Mouse (Mus musculus) heart, postnatal 4 days (tissue): ENCODE measurements at regions not wholly inside any gene's neighbourhood (a gene's known extent, or its start where the extent isn't known, plus 50 kb on each side); places are given as distances from the start of the nearest gene placed in this dataset.

ENCODE experiments used
- DNase-seq: peaks from one replicate; pipeline ENCODE4 v3.0.0; 2021

- DNase-seq, result no peak
Observed at GRCm38 (mm10) chr8:35189695-35190094, 575.9 kb upstream of the Gm19410 start.

- DNase-seq, result no peak
Observed at GRCm38 (mm10) chr8:35192515-35192914, 573.1 kb upstream of the Gm19410 start.

GRCm38 (mm10) chr8:35193771-35194170, 571.8 kb upstream of the Gm19410 start:
- DNase-seq, result peak; percentile 52

GRCm38 (mm10) chr8:35196189-35196588, 569.4 kb upstream of the Gm19410 start:
- no peak for DNase-seq

GRCm38 (mm10) chr8:35198766-35199165, 566.8 kb upstream of the Gm19410 start:
- DNase-seq, result no peak

- DNase-seq, result no peak
Observed at GRCm38 (mm10) chr8:35201416-35201815, 564.2 kb upstream of the Gm19410 start.

- no peak for DNase-seq
Observed at GRCm38 (mm10) chr8:35204971-35205370, 560.6 kb upstream of the Gm19410 start.

GRCm38 (mm10) chr8:35205536-35205935, 560.1 kb upstream of the Gm19410 start:
- DNase-seq, result peak; percentile 82

GRCm38 (mm10) chr8:35206271-35206670, 559.3 kb upstream of the Gm19410 start:
- DNase-seq, result peak; percentile 67

- DNase-seq, result no peak
Observed at GRCm38 (mm10) chr8:35208357-35208756, 557.2 kb upstream of the Gm19410 start.

- DNase-seq, result no peak
Observed at GRCm38 (mm10) chr8:35211506-35212452, 553.8 kb upstream of the Gm19410 start.

GRCm38 (mm10) chr8:35213515-35213914, 552.1 kb upstream of the Gm19410 start:
- DNase-seq, result no peak

- DNase-seq, result no peak
Observed at GRCm38 (mm10) chr8:35217604-35218003, 548.0 kb upstream of the Gm19410 start.

- peak; percentile 54 for DNase-seq
Observed at GRCm38 (mm10) chr8:35218327-35218726, 547.3 kb upstream of the Gm19410 start.

GRCm38 (mm10) chr8:35224053-35224924, 541.3 kb upstream of the Gm19410 start:
- DNase-seq, result no peak

GRCm38 (mm10) chr8:35224925-35225244, 540.7 kb upstream of the Gm19410 start:
- no peak for DNase-seq

- no peak for DNase-seq
Observed at GRCm38 (mm10) chr8:35227079-35227478, 538.5 kb upstream of the Gm19410 start.

- DNase-seq, result no peak
Observed at GRCm38 (mm10) chr8:35228449-35228848, 537.1 kb upstream of the Gm19410 start.

- no peak for DNase-seq
Observed at GRCm38 (mm10) chr8:35233520-35234186, 531.9 kb upstream of the Gm19410 start.

- DNase-seq, result no peak
Observed at GRCm38 (mm10) chr8:35234436-35234835, 531.2 kb upstream of the Gm19410 start.

GRCm38 (mm10) chr8:35235815-35236509, 529.6 kb upstream of the Gm19410 start:
- no peak for DNase-seq

GRCm38 (mm10) chr8:35237279-35237678, 528.3 kb upstream of the Gm19410 start:
- DNase-seq, result peak; percentile 42
